Mouse (Mus musculus) E14TG2a.4 (cell line): ENCODE measurements around the gene Vps29.

Source experiments
- CTCF ChIP-seq: conservative IDR thresholded peaks from 2 replicates; pipeline ENCODE4 v1.5.1; 2014; ENCODE audit warnings: low read length
- NANOG ChIP-seq: IDR thresholded peaks from 2 replicates; pipeline ENCODE4 v1.6.1; 2014; ENCODE audit warnings: borderline replicate concordance, low read length, mixed read lengths
- POU5F1 ChIP-seq: IDR thresholded peaks from 2 replicates; pipeline ENCODE4 v1.6.1; 2014; ENCODE audit warnings: low read length, borderline replicate concordance

DNA sequence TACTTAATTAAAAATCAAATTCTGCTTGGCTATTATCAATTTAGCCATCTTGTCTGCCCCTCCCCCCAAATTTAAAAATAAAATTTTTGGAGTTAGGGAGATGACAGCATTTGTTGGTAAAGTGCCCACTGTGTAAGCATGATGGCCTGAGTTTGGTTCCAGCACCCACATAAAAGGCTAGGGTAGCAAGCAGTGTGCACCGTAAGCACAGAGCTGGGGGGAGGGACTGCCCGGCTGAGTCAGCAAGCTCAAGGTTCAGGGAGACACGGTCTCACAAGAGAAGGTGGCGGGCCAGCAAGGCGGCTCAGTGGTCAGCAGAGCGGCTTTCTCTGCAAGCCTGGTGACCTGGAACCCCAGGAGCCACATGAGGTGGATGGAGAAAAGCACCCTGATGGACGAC, 48.7 kb upstream of the Vps29 start:
- no peak for TF ChIP-seq CTCF
- TF ChIP-seq NANOG, result no peak
- TF ChIP-seq POU5F1, result no peak
